Mouse (Mus musculus) MEL (cell line): ENCODE results near the gene Map3k12. TPM values are rescaled to one million over a fixed set of nuclear protein-coding genes. Genes with fewer than 3 reads are reported as not detected.

Source experiments
- DNase-seq: peaks from one replicate; pipeline ENCODE4 v3.0.0; 2011; ENCODE audit warnings: low read depth, low spot score
- H3K27ac ChIP-seq: 2 replicates; pipeline ENCODE4 v1.5.1; 2012; ENCODE audit warnings: low read depth, mild to moderate bottlenecking, control low read depth, low read length, moderate library complexity; ENCODE audit not compliant: control insufficient read depth
- H3K27me3 ChIP-seq, 2 experiments: fragments of 150-350 bp in 1 of 2; sonication (generic) in 1 of 2; 2 replicates each; pipeline ENCODE4 v1.6.1; 2012; ENCODE audit warnings: low read length in 2 of 2, mild to moderate bottlenecking in 2 of 2, improper control_type of control experiment in 1 of 2, moderate library complexity in 1 of 2; ENCODE audit not compliant: insufficient read depth in 2 of 2, control insufficient read depth in 1 of 2
- H3K36me3 ChIP-seq, 2 experiments: 2 replicates each; pipeline ENCODE4 v1.6.1; 2012 to 2014; ENCODE audit warnings: low read length in 2 of 2, improper control_type of control experiment in 1 of 2, inconsistent platforms in 1 of 2, mild to moderate bottlenecking in 1 of 2; ENCODE audit not compliant: insufficient read depth in 2 of 2, control insufficient read depth in 1 of 2
- H3K4me1 ChIP-seq, 2 experiments: fragments of 150-350 bp in 1 of 2; sonication (generic) in 1 of 2; 2 replicates each; pipeline ENCODE4 v1.6.1; 2012; ENCODE audit warnings: low read length in 2 of 2, improper control_type of control experiment in 1 of 2, mild to moderate bottlenecking in 1 of 2; ENCODE audit not compliant: insufficient read depth in 2 of 2, control insufficient read depth in 1 of 2
- H3K4me3 ChIP-seq, 2 experiments: fragments of 150-350 bp in 1 of 2; sonication (generic) in 1 of 2; 2 replicates each; pipeline ENCODE4 v1.5.1; 2012; ENCODE audit warnings: low read depth in 2 of 2, low read length in 2 of 2, mild to moderate bottlenecking in 2 of 2, moderate library complexity in 2 of 2, control low read depth in 1 of 2, improper control_type of control experiment in 1 of 2; ENCODE audit not compliant: control insufficient read depth in 1 of 2, insufficient read depth in 1 of 2
- H3K79me2 ChIP-seq: 2 replicates; pipeline ENCODE4 v1.6.1; 2012; ENCODE audit warnings: mild to moderate bottlenecking, low read length, moderate library complexity; ENCODE audit not compliant: control insufficient read depth, poor library complexity, insufficient read depth
- H3K9ac ChIP-seq: 2 replicates; pipeline ENCODE4 v1.6.1; 2012; ENCODE audit warnings: low read depth, mild to moderate bottlenecking, control low read depth, low read length, moderate library complexity; ENCODE audit not compliant: control insufficient read depth, poor library complexity, severe bottlenecking
- H3K9me3 ChIP-seq: fragments of 150-350 bp; sonication (generic); replicated peaks from 2 replicates; pipeline ENCODE4 v1.6.1; 2012; ENCODE audit warnings: mild to moderate bottlenecking, low read length, improper control_type of control experiment, moderate library complexity; ENCODE audit not compliant: insufficient read depth
- BHLHE40 ChIP-seq: IDR thresholded peaks from 2 replicates; pipeline ENCODE4 v1.6.1; 2012; ENCODE audit warnings: low read depth, mild to moderate bottlenecking, inconsistent platforms, low read length, improper control_type of control experiment, borderline replicate concordance
- CHD1 ChIP-seq: IDR thresholded peaks from 2 replicates; pipeline ENCODE4 v1.6.1; 2012; ENCODE audit warnings: low read depth, mild to moderate bottlenecking, inconsistent platforms, low read length, improper control_type of control experiment
- CHD2 ChIP-seq: IDR thresholded peaks from 2 replicates; pipeline ENCODE4 v1.6.1; 2011; ENCODE audit warnings: low read length, improper control_type of control experiment
- CTCF ChIP-seq, 3 experiments: IDR thresholded peaks in 2 of 3; conservative IDR thresholded peaks in 1 of 3; 2 replicates each; pipeline ENCODE4 v1.5.1; 2011 to 2012; ENCODE audit warnings: low read length in 3 of 3, low read depth in 2 of 3, mild to moderate bottlenecking in 2 of 3, improper control_type of control experiment in 1 of 3, inconsistent platforms in 1 of 3, mixed read lengths in 1 of 3, moderate library complexity in 1 of 3; ENCODE audit not compliant: control insufficient read depth in 1 of 3, insufficient read depth in 1 of 3, poor library complexity in 1 of 3, severe bottlenecking in 1 of 3
- E2F4 ChIP-seq: IDR thresholded peaks from 2 replicates; pipeline ENCODE4 v1.6.1; 2011; ENCODE audit warnings: low read depth, low read length, improper control_type of control experiment, borderline replicate concordance
- ELF1 ChIP-seq: IDR thresholded peaks from 2 replicates; pipeline ENCODE4 v1.6.1; 2014; ENCODE audit warnings: low read depth, mild to moderate bottlenecking, inconsistent platforms, low read length, improper control_type of control experiment, moderate library complexity
- EP300 ChIP-seq, 2 experiments: IDR thresholded peaks; 2 replicates each; pipeline ENCODE4 v1.6.1; 2011; ENCODE audit warnings: improper control_type of control experiment in 2 of 2, low read length in 2 of 2, low read depth in 1 of 2, mild to moderate bottlenecking in 1 of 2
- ETS1 ChIP-seq: IDR thresholded peaks from 2 replicates; pipeline ENCODE4 v1.6.1; 2012; ENCODE audit warnings: low read depth, mild to moderate bottlenecking, inconsistent platforms, low read length, improper control_type of control experiment, moderate library complexity
- GABPA ChIP-seq: IDR thresholded peaks from 2 replicates; pipeline ENCODE4 v1.6.1; 2012; ENCODE audit warnings: low read depth, mild to moderate bottlenecking, inconsistent platforms, low read length, improper control_type of control experiment, moderate library complexity
- GATA1 ChIP-seq: IDR thresholded peaks from 2 replicates; pipeline ENCODE4 v1.6.1; 2011; ENCODE audit warnings: low read depth, low read length, improper control_type of control experiment
- HCFC1 ChIP-seq: IDR thresholded peaks from 2 replicates; pipeline ENCODE4 v1.6.1; 2012; ENCODE audit warnings: low read depth, mild to moderate bottlenecking, inconsistent platforms, low read length, improper control_type of control experiment, moderate library complexity
- JUND ChIP-seq: IDR thresholded peaks from 2 replicates; pipeline ENCODE4 v1.6.1; 2011; ENCODE audit warnings: low read depth, mild to moderate bottlenecking, improper control_type of control experiment, low read length
- KAT2A ChIP-seq: conservative IDR thresholded peaks from 2 replicates; pipeline ENCODE4 v1.6.1; 2012; ENCODE audit warnings: low read depth, low read length, improper control_type of control experiment, inconsistent platforms
- MAFK ChIP-seq: IDR thresholded peaks from 2 replicates; pipeline ENCODE4 v1.6.1; 2011; ENCODE audit warnings: low read depth, mild to moderate bottlenecking, low read length, improper control_type of control experiment, borderline replicate concordance
- MAX ChIP-seq: IDR thresholded peaks from 2 replicates; pipeline ENCODE4 v1.6.1; 2011; ENCODE audit warnings: low read length, improper control_type of control experiment
- MEF2A ChIP-seq: IDR thresholded peaks from 2 replicates; pipeline ENCODE4 v1.6.1; 2014; ENCODE audit warnings: low read depth, mild to moderate bottlenecking, inconsistent platforms, low read length, improper control_type of control experiment; ENCODE audit not compliant: poor library complexity, insufficient replicate concordance, severe bottlenecking; ENCODE audit errors: extremely low read depth
- MXI1 ChIP-seq: IDR thresholded peaks from 2 replicates; pipeline ENCODE4 v1.6.1; 2011; ENCODE audit warnings: mild to moderate bottlenecking, low read depth, low read length, improper control_type of control experiment
- MYB ChIP-seq: IDR thresholded peaks from 2 replicates; pipeline ENCODE4 v1.6.1; 2011; ENCODE audit warnings: mild to moderate bottlenecking, low read depth, low read length, improper control_type of control experiment
- MYC ChIP-seq: IDR thresholded peaks from 2 replicates; pipeline ENCODE4 v1.6.1; 2011; ENCODE audit warnings: low read depth, mild to moderate bottlenecking, low read length, improper control_type of control experiment, moderate library complexity
- NELFE ChIP-seq: IDR thresholded peaks from 2 replicates; pipeline ENCODE4 v1.6.1; 2011; ENCODE audit warnings: low read depth, low read length, improper control_type of control experiment
- POLR2AphosphoS2 ChIP-seq: IDR thresholded peaks from 2 replicates; pipeline ENCODE4 v1.6.1; 2011; ENCODE audit warnings: low read length, improper control_type of control experiment
- POLR2AphosphoS5 ChIP-seq: IDR thresholded peaks from 2 replicates; pipeline ENCODE4 v1.6.1; 2012; ENCODE audit warnings: low read depth, borderline replicate concordance, mild to moderate bottlenecking, inconsistent platforms, low read length, moderate library complexity, mixed read lengths
- RAD21 ChIP-seq: IDR thresholded peaks from 2 replicates; pipeline ENCODE4 v1.6.1; 2011; ENCODE audit warnings: mild to moderate bottlenecking, low read depth, low read length, improper control_type of control experiment
- RCOR1 ChIP-seq: IDR thresholded peaks from 2 replicates; pipeline ENCODE4 v1.6.1; 2012; ENCODE audit warnings: low read depth, mild to moderate bottlenecking, inconsistent platforms, low read length, improper control_type of control experiment
- SIN3A ChIP-seq: IDR thresholded peaks from 2 replicates; pipeline ENCODE4 v1.6.1; 2012; ENCODE audit warnings: low read length, improper control_type of control experiment, inconsistent platforms
- SMC3 ChIP-seq: IDR thresholded peaks from 2 replicates; pipeline ENCODE4 v1.6.1; 2011; ENCODE audit warnings: low read depth, low read length, improper control_type of control experiment
- TAL1 ChIP-seq: IDR thresholded peaks from 2 replicates; pipeline ENCODE4 v1.6.1; 2012; ENCODE audit warnings: mild to moderate bottlenecking, inconsistent platforms, low read length, moderate library complexity, mixed read lengths
- TBP ChIP-seq: IDR thresholded peaks from 2 replicates; pipeline ENCODE4 v1.8.0; 2011; ENCODE audit warnings: low read depth, low read length, improper control_type of control experiment
- TCF12 ChIP-seq: IDR thresholded peaks from 2 replicates; pipeline ENCODE4 v1.6.1; 2014; ENCODE audit warnings: low read depth, mild to moderate bottlenecking, inconsistent platforms, low read length, improper control_type of control experiment, moderate library complexity
- UBTF ChIP-seq: IDR thresholded peaks from 2 replicates; pipeline ENCODE4 v1.6.1; 2012; ENCODE audit warnings: low read depth, mild to moderate bottlenecking, inconsistent platforms, low read length, improper control_type of control experiment, moderate library complexity, borderline replicate concordance; ENCODE audit not compliant: insufficient read depth
- USF1 ChIP-seq: IDR thresholded peaks from 2 replicates; pipeline ENCODE4 v1.6.1; 2014; ENCODE audit warnings: low read depth, mild to moderate bottlenecking, inconsistent platforms, low read length, improper control_type of control experiment, moderate library complexity
- USF2 ChIP-seq, 2 experiments: IDR thresholded peaks; 2 replicates each; pipeline ENCODE4 v1.6.1; 2011 to 2012; ENCODE audit warnings: improper control_type of control experiment in 2 of 2, low read length in 2 of 2, borderline replicate concordance in 1 of 2, inconsistent platforms in 1 of 2, low read depth in 1 of 2, mild to moderate bottlenecking in 1 of 2; ENCODE audit not compliant: insufficient read depth in 1 of 2
- ZC3H11A ChIP-seq: IDR thresholded peaks from 2 replicates; pipeline ENCODE4 v1.6.1; 2012; ENCODE audit warnings: low read depth, mild to moderate bottlenecking, inconsistent platforms, low read length, improper control_type of control experiment
- ZKSCAN1 ChIP-seq: IDR thresholded peaks from 2 replicates; pipeline ENCODE4 v1.6.1; 2012; ENCODE audit warnings: low read depth, mild to moderate bottlenecking, inconsistent platforms, low read length, improper control_type of control experiment, moderate library complexity
- ZMIZ1 ChIP-seq: IDR thresholded peaks from 2 replicates; pipeline ENCODE4 v1.6.1; 2012; ENCODE audit warnings: low read depth, mild to moderate bottlenecking, inconsistent platforms, low read length, improper control_type of control experiment, moderate library complexity
- ZNF384 ChIP-seq: IDR thresholded peaks from 2 replicates; pipeline ENCODE4 v1.6.1; 2012; ENCODE audit warnings: low read depth, mild to moderate bottlenecking, inconsistent platforms, low read length, improper control_type of control experiment
- polyA plus RNA-seq, 2 experiments: library from polyadenylated mRNA; stranded (reverse) in 1 of 2; unstranded in 1 of 2; fragments of >175 nt in 1 of 2; fragments of >200 nt in 1 of 2; gene quantifications; 2 replicates each; pipeline versions ENCODE4 v1.2.1 to v1.2.4; 2012; ENCODE audit warnings: low replicate concordance in 2 of 2, low read depth in 1 of 2; ENCODE audit not compliant: insufficient read length in 2 of 2, insufficient read depth in 1 of 2, missing spikeins in 1 of 2
- total RNA-seq: library from RNA; depleted of rRNA; stranded (reverse); fragments of 300-350 nt; gene quantifications from 2 replicates; pipeline ENCODE4 v1.2.3, GENCODE M21; 2012

Map3k12 gene
- total and polyA plus RNA-seq, 3 experiments = 1.7 to 2.8 TPM; not detected in 1

- H3K4me3 ChIP-seq = peak overlapping the region; percentile 78 to 79
- no peaks in the 10 kb centered on the region for H3K9me3 ChIP-seq
- H3K79me2 ChIP-seq = peaks cover 2% of the 10 kb centered on the region; the same call in 1 of the 2 replicates
- H3K9ac ChIP-seq = peak overlapping the region; percentile 52
- peaks cover 0 to 26% of the 10 kb centered on the region in 2 experiments; a peak in 2 of 4 replicates for H3K36me3 ChIP-seq
- H3K27me3 ChIP-seq = no peaks in the 10 kb centered on the region
- peaks cover 5 to 36% of the 10 kb centered on the region in 2 experiments for H3K4me1 ChIP-seq
- peak overlapping the region; percentile 96 for H3K27ac ChIP-seq
- peak; percentile 95 for DNase-seq
- peak; percentile 88 for TF ChIP-seq ZNF384
- no peak for TF ChIP-seq ELF1
- TF ChIP-seq CTCF (IDR thresholded peaks at IDR 0.05 in 2 of 3, conservative IDR thresholded peaks at IDR 0.05 in 1 of 3; ENCODE audit: control insufficient read depth in 1 of 3, insufficient read depth in 1 of 3, low read depth in 2 of 3, low read length in 3 of 3, poor library complexity in 1 of 3, severe bottlenecking in 1 of 3) = no peak; a peak in 1 of 6 replicates
- TF ChIP-seq TCF12 = peak; percentile 92
- TF ChIP-seq MAX = peak; percentile 68
- TF ChIP-seq SMC3 = no peak
- TF ChIP-seq MEF2A = no peak
- no peak for TF ChIP-seq NELFE
- TF ChIP-seq USF2 (IDR thresholded peaks at IDR 0.05; ENCODE audit: borderline replicate concordance in 1 of 2, insufficient read depth in 1 of 2, low read depth in 1 of 2, low read length in 2 of 2) = no peak
- TF ChIP-seq JUND = peak; percentile 88; the same call in 1 of the 2 replicates
- TF ChIP-seq GATA1 = peak; percentile 93
- TF ChIP-seq SIN3A = peak; percentile 89
- TF ChIP-seq GABPA = no peak
- TF ChIP-seq MYB = no peak
- TF ChIP-seq EP300 (IDR thresholded peaks at IDR 0.05; ENCODE audit: low read depth in 1 of 2, low read length in 2 of 2) = peak; percentile 84 to 90
- no peak for TF ChIP-seq ZMIZ1
- no peak for TF ChIP-seq HCFC1
- peak; percentile 88 for TF ChIP-seq TAL1
- TF ChIP-seq USF1 = no peak
- TF ChIP-seq MAFK = no peak
- no peak for TF ChIP-seq RAD21
- peak; percentile 74 for TF ChIP-seq MXI1
- peak; percentile 28; the same call in 1 of the 2 replicates for TF ChIP-seq TBP
- no peak for TF ChIP-seq E2F4
- no peak for TF ChIP-seq UBTF
- TF ChIP-seq ZKSCAN1 = peak; percentile 75; the same call in 1 of the 2 replicates
- no peak for TF ChIP-seq POLR2AphosphoS5
- no peak; the same call in 1 of the 2 replicates for TF ChIP-seq BHLHE40
- TF ChIP-seq MYC = peak; percentile 88
- TF ChIP-seq KAT2A = no peak
- no peak for TF ChIP-seq ZC3H11A
- TF ChIP-seq CHD2 = no peak
- TF ChIP-seq POLR2AphosphoS2 = no peak
- no peak for TF ChIP-seq CHD1
- peak; percentile 79 for TF ChIP-seq RCOR1
- TF ChIP-seq ETS1 = peak; percentile 100
These were observed 58.7 kb downstream of the Map3k12 start for GRCm38 (mm10) chr15:102458050-102458736.
